Mouse (Mus musculus): ENCODE measurements around the gene B3glct. TPM values are rescaled to one million over a fixed set of nuclear protein-coding genes. Genes with fewer than 3 reads are reported as not detected.
A peak's percentile ranks its signal among the peaks of the same experiment; 100 is the strongest.

Gene B3glct
- polyA plus RNA-seq, 1 experiment from 2014 or later = 14.8 TPM

GRCm38 (mm10) chr5:149679362-149679761, 1.3 kb downstream of the B3glct start:
- H3K36me3 ChIP-seq = no peaks in the 10 kb centered on the region
- H3K27me3 ChIP-seq = no peaks in the 10 kb centered on the region; the same call in 1 of the 2 replicates
- H3K9ac ChIP-seq = peak overlapping the region; percentile 87
- no peak overlapping the region for H3K27ac ChIP-seq
- H3K4me3 ChIP-seq = peak overlapping the region; percentile 73
- peaks cover 11% of the 10 kb centered on the region for H3K4me1 ChIP-seq
- 8% methylated on average over 12 of the region's 12 CpGs for WGBS
- peak overlapping the region; percentile 94 for H3K4me2 ChIP-seq
- H3K9me3 ChIP-seq = no peaks in the 10 kb centered on the region
- no peak for ATAC-seq (ENCODE audit: insufficient number of reproducible peaks, insufficient read depth, low FRiP score, low TSS enrichment, low read depth)

- Histone ChIP-seq H3K9ac (no peak overlapping the region), H3K4me1 (peaks cover 11% of the 10 kb centered on the region), H3K4me2 (no peak overlapping the region), H3K27ac (no peak overlapping the region), H3K9me3 (no peaks in the 10 kb centered on the region), H3K27me3 (no peaks in the 10 kb centered on the region; the same call in 1 of the 2 replicates), H3K4me3 (no peak overlapping the region), H3K36me3 (no peaks in the 10 kb centered on the region)
- 63% methylated on average over 7 of the region's 7 CpGs for WGBS
- no peak for ATAC-seq (ENCODE audit: insufficient number of reproducible peaks, insufficient read depth, low FRiP score, low TSS enrichment, low read depth)
Observed at GRCm38 (mm10) chr5:149679886-149680285, 1.9 kb downstream of the B3glct start.

GRCm38 (mm10) chr5:149680946-149681345, 2.9 kb downstream of the B3glct start:
- Histone ChIP-seq H3K4me1 (peaks cover 6% of the 10 kb centered on the region), H3K9ac (no peak overlapping the region), H3K27me3 (no peaks in the 10 kb centered on the region; the same call in 1 of the 2 replicates), H3K27ac (no peak overlapping the region), H3K36me3 (no peaks in the 10 kb centered on the region), H3K9me3 (no peaks in the 10 kb centered on the region), H3K4me2 (no peak overlapping the region), H3K4me3 (no peak overlapping the region)
- 49% methylated on average over 5 of the region's 5 CpGs for WGBS
- no peak for ATAC-seq (ENCODE audit: insufficient number of reproducible peaks, insufficient read depth, low FRiP score, low TSS enrichment, low read depth)

- 80% methylated on average over 5 of the region's 5 CpGs for WGBS
- no peak for ATAC-seq (ENCODE audit: insufficient number of reproducible peaks, insufficient read depth, low FRiP score, low TSS enrichment, low read depth)
- Histone ChIP-seq H3K27ac (no peak overlapping the region), H3K9me3 (no peaks in the 10 kb centered on the region), H3K36me3 (no peaks in the 10 kb centered on the region), H3K4me1 (peaks cover 20% of the 10 kb centered on the region), H3K9ac (no peak overlapping the region), H3K4me3 (no peak overlapping the region), H3K27me3 (no peaks in the 10 kb centered on the region), H3K4me2 (no peak overlapping the region)
Observed at GRCm38 (mm10) chr5:149689860-149690259, 11.8 kb downstream of the B3glct start.

- Histone ChIP-seq H3K36me3 (no peaks in the 10 kb centered on the region), H3K9me3 (no peaks in the 10 kb centered on the region), H3K9ac (no peak overlapping the region), H3K27me3 (no peaks in the 10 kb centered on the region), H3K27ac (no peak overlapping the region), H3K4me1 (peaks cover 26% of the 10 kb centered on the region), H3K4me2 (no peak overlapping the region), H3K4me3 (no peak overlapping the region)
- 71% methylated on average over 11 of the region's 11 CpGs for WGBS
- no peak for ATAC-seq (ENCODE audit: insufficient number of reproducible peaks, insufficient read depth, low FRiP score, low TSS enrichment, low read depth)
Observed at GRCm38 (mm10) chr5:149692548-149692947, 14.5 kb downstream of the B3glct start.

GRCm38 (mm10) chr5:149693200-149693599, 15.2 kb downstream of the B3glct start:
- Histone ChIP-seq H3K36me3 (no peaks in the 10 kb centered on the region), H3K27ac (no peak overlapping the region), H3K9ac (no peak overlapping the region), H3K27me3 (no peaks in the 10 kb centered on the region), H3K9me3 (no peaks in the 10 kb centered on the region), H3K4me2 (no peak overlapping the region), H3K4me1 (peaks cover 24% of the 10 kb centered on the region), H3K4me3 (no peak overlapping the region)
- 79% methylated on average over 2 of the region's 2 CpGs for WGBS
- ATAC-seq (ENCODE audit: insufficient number of reproducible peaks, insufficient read depth, low FRiP score, low TSS enrichment, low read depth) = no peak

GRCm38 (mm10) chr5:149693968-149694367, 15.9 kb downstream of the B3glct start:
- 85% methylated on average over 3 of the region's 3 CpGs for WGBS
- Histone ChIP-seq H3K4me3 (no peak overlapping the region), H3K27me3 (no peaks in the 10 kb centered on the region), H3K9ac (no peak overlapping the region), H3K27ac (no peak overlapping the region), H3K9me3 (no peaks in the 10 kb centered on the region), H3K4me1 (peaks cover 18% of the 10 kb centered on the region; the same call in 1 of the 2 replicates), H3K36me3 (no peaks in the 10 kb centered on the region), H3K4me2 (no peak overlapping the region)
- ATAC-seq (ENCODE audit: insufficient number of reproducible peaks, insufficient read depth, low FRiP score, low TSS enrichment, low read depth) = no peak

- Histone ChIP-seq H3K4me2 (no peak overlapping the region), H3K9ac (no peak overlapping the region), H3K4me3 (no peak overlapping the region), H3K9me3 (no peaks in the 10 kb centered on the region), H3K27ac (no peak overlapping the region), H3K36me3 (no peaks in the 10 kb centered on the region), H3K4me1 (peaks cover 18% of the 10 kb centered on the region; the same call in 1 of the 2 replicates), H3K27me3 (no peaks in the 10 kb centered on the region)
- 81% methylated on average over 18 of the region's 18 CpGs for WGBS
- no peak for ATAC-seq (ENCODE audit: insufficient number of reproducible peaks, insufficient read depth, low FRiP score, low TSS enrichment, low read depth)
Observed at GRCm38 (mm10) chr5:149695077-149695750, 17.2 kb downstream of the B3glct start.

GRCm38 (mm10) chr5:149702770-149703169, 24.7 kb downstream of the B3glct start:
- Histone ChIP-seq H3K9me3 (no peaks in the 10 kb centered on the region), H3K9ac (no peak overlapping the region), H3K36me3 (peaks cover 12% of the 10 kb centered on the region), H3K27me3 (no peaks in the 10 kb centered on the region), H3K4me3 (no peak overlapping the region), H3K4me2 (no peak overlapping the region), H3K27ac (no peak overlapping the region), H3K4me1 (no peaks in the 10 kb centered on the region)
- no peak for ATAC-seq (ENCODE audit: insufficient number of reproducible peaks, insufficient read depth, low FRiP score, low TSS enrichment, low read depth)

GRCm38 (mm10) chr5:149711545-149711944, 33.5 kb downstream of the B3glct start:
- no peak overlapping the region for H3K9ac ChIP-seq
- peaks cover 3% of the 10 kb centered on the region; the same call in 1 of the 2 replicates for H3K9me3 ChIP-seq
- ATAC-seq (ENCODE audit: insufficient number of reproducible peaks, insufficient read depth, low FRiP score, low TSS enrichment, low read depth) = no peak
- H3K27me3 ChIP-seq = no peaks in the 10 kb centered on the region
- peaks cover 15% of the 10 kb centered on the region for H3K4me1 ChIP-seq
- 96% methylated on average over 4 of the region's 4 CpGs for WGBS
- peaks cover 16% of the 10 kb centered on the region for H3K36me3 ChIP-seq
- H3K4me3 ChIP-seq = no peak overlapping the region
- H3K4me2 ChIP-seq = no peak overlapping the region
- no peak overlapping the region for H3K27ac ChIP-seq

- no peak for ATAC-seq (ENCODE audit: insufficient number of reproducible peaks, insufficient read depth, low FRiP score, low TSS enrichment, low read depth)
- H3K9me3 ChIP-seq = peaks cover 3% of the 10 kb centered on the region; the same call in 1 of the 2 replicates
- H3K27me3 ChIP-seq = no peaks in the 10 kb centered on the region
- H3K27ac ChIP-seq = no peak overlapping the region
- peaks cover 15% of the 10 kb centered on the region for H3K4me1 ChIP-seq
- no peak overlapping the region for H3K9ac ChIP-seq
- H3K36me3 ChIP-seq = peaks cover 9% of the 10 kb centered on the region; the same call in 1 of the 2 replicates
- 47% methylated on average over 11 of the region's 11 CpGs for WGBS
- no peak overlapping the region for H3K4me3 ChIP-seq
- H3K4me2 ChIP-seq = no peak overlapping the region
Observed at GRCm38 (mm10) chr5:149713170-149713774, 35.2 kb downstream of the B3glct start.

- 74% methylated on average over 16 of the region's 16 CpGs for WGBS
- ATAC-seq (ENCODE audit: insufficient number of reproducible peaks, insufficient read depth, low FRiP score, low TSS enrichment, low read depth) = no peak
- no peak overlapping the region for H3K4me3 ChIP-seq
Observed at GRCm38 (mm10) chr5:149713834-149714233, 35.8 kb downstream of the B3glct start.

More at GRCm38 (mm10) chr5:149713834-149714233, 35.8 kb downstream of the B3glct start:
- H3K4me1 ChIP-seq = peaks cover 15% of the 10 kb centered on the region
- no peak overlapping the region for H3K4me2 ChIP-seq
- no peak overlapping the region for H3K27ac ChIP-seq
- no peaks in the 10 kb centered on the region for H3K27me3 ChIP-seq
- H3K36me3 ChIP-seq = peaks cover 4% of the 10 kb centered on the region; the same call in 1 of the 2 replicates
- no peak overlapping the region for H3K9ac ChIP-seq
- peaks cover 2% of the 10 kb centered on the region; the same call in 1 of the 2 replicates for H3K9me3 ChIP-seq

Measured in embryonic facial prominence, embryonic 13.5 days (tissue).